ENCODE assay signal across 13 mouse cellular contexts in genomic region chr12:39715120-39715519, GRCm38 (mm10).
DNase-seq lines count a peak whose midpoint lies in the region; ATAC-seq and TF ChIP-seq lines count a peak whose summit lies in the region.
"Had no signal": no experiment of that assay in that cellular context is flagged by ENCODE, and none has a peak within 500 bp of the region (broad histone marks: within the 10 kb centered on the region; RNA-seq: fewer than 3 reads in every experiment).

No protein-coding gene starts in this region.

- H3K27me3 ChIP-seq in forebrain, embryonic 12.5 days, result no peaks in the 10 kb centered on the region
- H3K27me3 ChIP-seq in hindbrain, embryonic 14.5 days (ENCODE audit: control insufficient read depth, insufficient read depth, low read length), result no peaks in the 10 kb centered on the region
- no peaks in the 10 kb centered on the region for H3K27me3 ChIP-seq in midbrain, embryonic 16.5 days (ENCODE audit: control insufficient read depth, insufficient read depth, low read depth, low read length)
- no peaks in the 10 kb centered on the region for H3K27me3 ChIP-seq in heart, embryonic 11.5 days (ENCODE audit: control insufficient read depth, insufficient read depth, low read length)
- H3K27me3 ChIP-seq in intestine, postnatal 0 days (replicated peaks; ENCODE audit: control insufficient read depth, insufficient read depth, low read length), result no peaks in the 10 kb centered on the region
- H3K27me3 ChIP-seq: liver, embryonic 13.5 days had no signal

- H3K9ac ChIP-seq in forebrain, embryonic 12.5 days, result no peak overlapping the region
- H3K9ac ChIP-seq in hindbrain, embryonic 14.5 days, result no peak overlapping the region
- H3K9ac ChIP-seq in midbrain, embryonic 16.5 days (ENCODE audit: low read depth, low read length), result no peak overlapping the region
- H3K9ac ChIP-seq in heart, embryonic 11.5 days (ENCODE audit: low read depth, low read length), result no peak overlapping the region
- no peak overlapping the region for H3K9ac ChIP-seq in intestine, postnatal 0 days (ENCODE audit: low read depth, low read length)
- H3K9ac ChIP-seq: liver, embryonic 13.5 days had no signal

- no peaks in the 10 kb centered on the region for H3K9me3 ChIP-seq in forebrain, embryonic 12.5 days
- H3K9me3 ChIP-seq in hindbrain, embryonic 14.5 days (ENCODE audit: control insufficient read depth, low read length), result no peaks in the 10 kb centered on the region
- H3K9me3 ChIP-seq in midbrain, embryonic 16.5 days (replicated peaks; ENCODE audit: control insufficient read depth, low read length, poor library complexity, severe bottlenecking), result no peaks in the 10 kb centered on the region
- no peaks in the 10 kb centered on the region for H3K9me3 ChIP-seq in heart, embryonic 11.5 days (replicated peaks; ENCODE audit: control insufficient read depth, low read length)
- no peaks in the 10 kb centered on the region for H3K9me3 ChIP-seq in intestine, postnatal 0 days (ENCODE audit: control insufficient read depth)
- H3K9me3 ChIP-seq: heart, embryonic 10.5 days; liver, embryonic 13.5 days had no signal

- peak overlapping the region; percentile 61; the same call in 1 of the 2 replicates for H3K27ac ChIP-seq in forebrain, embryonic 12.5 days
- peak overlapping the region; percentile 17; the same call in 1 of the 2 replicates for H3K27ac ChIP-seq in hindbrain, embryonic 14.5 days
- H3K27ac ChIP-seq in midbrain, embryonic 16.5 days (ENCODE audit: low read length), result peak overlapping the region; percentile 78
- no peak overlapping the region for H3K27ac ChIP-seq in heart, embryonic 11.5 days (ENCODE audit: low read depth, low read length)
- H3K27ac ChIP-seq in intestine, postnatal 0 days (ENCODE audit: low read depth, low read length), result no peak overlapping the region
- H3K27ac ChIP-seq: gastrocnemius, adult 2 months; liver, embryonic 13.5 days had no signal

- 25% methylated on average over 4 of the region's 4 CpGs for WGBS in forebrain, embryonic 12.5 days
- 20% methylated on average over 4 of the region's 4 CpGs for WGBS in hindbrain, embryonic 14.5 days
- WGBS in midbrain, embryonic 16.5 days, result 19% methylated on average over 4 of the region's 4 CpGs
- 43% methylated on average over 4 of the region's 4 CpGs for WGBS in heart, embryonic 11.5 days (ENCODE audit: insufficient replicate concordance)
- 46% methylated on average over 4 of the region's 4 CpGs for WGBS in intestine, postnatal 0 days

- peaks cover 10% of the 10 kb centered on the region for H3K4me1 ChIP-seq in forebrain, embryonic 12.5 days
- H3K4me1 ChIP-seq in hindbrain, embryonic 14.5 days (replicated peaks; ENCODE audit: control insufficient read depth, insufficient read depth, low read length), result peaks cover 7% of the 10 kb centered on the region
- peaks cover 11% of the 10 kb centered on the region for H3K4me1 ChIP-seq in midbrain, embryonic 16.5 days (ENCODE audit: control insufficient read depth, insufficient read depth, low read length)
- H3K4me1 ChIP-seq in heart, embryonic 11.5 days (ENCODE audit: control insufficient read depth, insufficient read depth, low read length), result no peaks in the 10 kb centered on the region; the same call in 1 of the 2 replicates
- H3K4me1 ChIP-seq in intestine, postnatal 0 days (replicated peaks; ENCODE audit: control insufficient read depth, insufficient read depth, low read length), result no peaks in the 10 kb centered on the region
- H3K4me1 ChIP-seq: liver, embryonic 13.5 days had no signal

- peak; percentile 39 for DNase-seq in brain, embryonic 18.5 days (ENCODE audit: low read depth, low spot score)
- peak; percentile 59 for DNase-seq in hindbrain, embryonic 14.5 days (ENCODE audit: low spot score)
- no peak for DNase-seq in layer of hippocampus, adult 9-10 months (ENCODE audit: low spot score)
- DNase-seq: cerebellum, adult 9-11 months; gastrocnemius, adult 2 months; left cerebral cortex, postnatal 4 days; liver, embryonic 13.5 days; lung, postnatal 10 days had no signal

- no peaks in the 10 kb centered on the region for H3K36me3 ChIP-seq in forebrain, embryonic 12.5 days (replicated peaks)
- H3K36me3 ChIP-seq in hindbrain, embryonic 14.5 days (replicated peaks; ENCODE audit: control insufficient read depth, insufficient read depth), result no peaks in the 10 kb centered on the region
- no peaks in the 10 kb centered on the region for H3K36me3 ChIP-seq in midbrain, embryonic 16.5 days (ENCODE audit: control insufficient read depth, insufficient read depth, low read length)
- no peaks in the 10 kb centered on the region for H3K36me3 ChIP-seq in heart, embryonic 11.5 days (ENCODE audit: control insufficient read depth, insufficient read depth, low read length)
- H3K36me3 ChIP-seq in intestine, postnatal 0 days (ENCODE audit: control insufficient read depth, insufficient read depth), result no peaks in the 10 kb centered on the region
- H3K36me3 ChIP-seq: heart, embryonic 10.5 days; liver, embryonic 13.5 days had no signal

- ATAC-seq in forebrain, embryonic 12.5 days (ENCODE audit: low FRiP score), result peak; percentile 74
- ATAC-seq in hindbrain, embryonic 14.5 days (ENCODE audit: low FRiP score), result 0 out of 2 replicates have a peak, but pooled peaks have one; percentile 48
- peak; percentile 91 for ATAC-seq in midbrain, embryonic 16.5 days
- no peak for ATAC-seq in heart, embryonic 11.5 days (replicated peaks; ENCODE audit: insufficient number of reproducible peaks, low FRiP score, low TSS enrichment)
- no peak for ATAC-seq in intestine, postnatal 0 days

- H3K4me3 ChIP-seq in forebrain, embryonic 12.5 days (replicated peaks), result no peak overlapping the region
- no peak overlapping the region for H3K4me3 ChIP-seq in hindbrain, embryonic 14.5 days (replicated peaks; ENCODE audit: low read length)
- H3K4me3 ChIP-seq in midbrain, embryonic 16.5 days (ENCODE audit: low read depth, low read length), result no peak overlapping the region
- no peak overlapping the region for H3K4me3 ChIP-seq in heart, embryonic 11.5 days (ENCODE audit: low read depth, low read length)
- H3K4me3 ChIP-seq in intestine, postnatal 0 days (ENCODE audit: low read depth, low read length), result no peak overlapping the region
- H3K4me3 ChIP-seq: gastrocnemius, adult 2 months; heart, embryonic 10.5 days; liver, embryonic 13.5 days had no signal

- no peak for TF ChIP-seq CTCF in intestine, postnatal 0 days (IDR thresholded peaks at IDR 0.05; ENCODE audit: low read depth)

- H3K4me2 ChIP-seq in forebrain, embryonic 12.5 days, result peak overlapping the region; percentile 31
- no peak overlapping the region for H3K4me2 ChIP-seq in hindbrain, embryonic 14.5 days (replicated peaks)
- H3K4me2 ChIP-seq in midbrain, embryonic 16.5 days (ENCODE audit: low read length), result peak overlapping the region; percentile 21
- H3K4me2 ChIP-seq in heart, embryonic 11.5 days, result no peak overlapping the region
- no peak overlapping the region for H3K4me2 ChIP-seq in intestine, postnatal 0 days (replicated peaks; ENCODE audit: low read depth)
- H3K4me2 ChIP-seq: liver, embryonic 13.5 days had no signal

Comparison
In these comparisons a context has a peak if more than half of its experiments do, and no peak if none do; other contexts are left out.
1. ATAC-seq: peak in forebrain, embryonic 12.5 days (single experiment), hindbrain, embryonic 14.5 days (single experiment) and midbrain, embryonic 16.5 days (single experiment); none in heart, embryonic 11.5 days (single experiment) and intestine, postnatal 0 days (single experiment).
2. H3K27ac ChIP-seq: peak in forebrain, embryonic 12.5 days (single experiment), hindbrain, embryonic 14.5 days (single experiment) and midbrain, embryonic 16.5 days (single experiment); none in heart, embryonic 11.5 days (single experiment) and intestine, postnatal 0 days (single experiment).
3. H3K4me2 ChIP-seq: peak in forebrain, embryonic 12.5 days (single experiment) and midbrain, embryonic 16.5 days (single experiment); none in hindbrain, embryonic 14.5 days (single experiment), heart, embryonic 11.5 days (single experiment) and intestine, postnatal 0 days (single experiment).